Mouse (Mus musculus): Measurements from ENCODE around the gene Prkra. TPM values are rescaled to one million over a fixed set of nuclear protein-coding genes. Genes with fewer than 3 reads are reported as not detected.

Gene Prkra
- polyA plus RNA-seq (2012; rRNA removed) = 3.9 and 6.5 TPM in 2 replicates
- polyA plus RNA-seq (2014; fragmentation: Nextera tagmentation; extraction: Ambion mirVana) = 6.5 and 9.6 TPM in 2 replicates

GRCm38 (mm10) chr2:76647883-76648570 is at the start of gene Prkra, which contains the start of gene Pjvk:
Gene Prkra (minus strand): TSS chr2:76648015.
Gene Pjvk (plus strand): TSS chr2:76648476.
- under 1% methylated on average over 41 of the region's 42 CpGs for WGBS (ENCODE audit: insufficient replicate concordance)
- H3K36me3 ChIP-seq (replicated peaks; ENCODE audit: control insufficient read depth, insufficient read depth, low read depth) = no peaks in the 10 kb centered on the region
- ATAC-seq (ENCODE audit: insufficient read depth) (peak; percentile 93), DNase-seq (ENCODE audit: low read depth in 3 of 3, low spot score in 3 of 3) (peak; percentile 85 to 89 (median 87))
- TF ChIP-seq EP300 (IDR thresholded peaks at IDR 0.05; ENCODE audit: low read depth) = no peak
- TF ChIP-seq CTCF (IDR thresholded peaks at IDR 0.05; ENCODE audit: low read depth) = no peak
- H3K27ac ChIP-seq = peak within 1 kb of the TSS; percentile 1; the same call in 1 of the 2 replicates
- peak within 1 kb of the TSS; percentile 58 to 78 for H3K4me3 ChIP-seq (ENCODE audit: insufficient read depth in 1 of 2, low read depth in 2 of 2, low read length in 2 of 2)
- peak within 1 kb of the TSS; percentile 78 for H3K4me2 ChIP-seq (ENCODE audit: low read depth)
- no peaks in the 10 kb centered on the region for H3K9me3 ChIP-seq (ENCODE audit: control insufficient read depth, low read length)
- H3K27me3 ChIP-seq (ENCODE audit: control insufficient read depth, insufficient read depth, low read length) = no peaks in the 10 kb centered on the region
- H3K4me1 ChIP-seq (replicated peaks; ENCODE audit: control insufficient read depth in 2 of 2, insufficient read depth in 2 of 2, low read length in 1 of 2) = peaks cover 3 to 14% of the 10 kb centered on the region in 2 experiments; a peak in 3 of 4 replicates
- peak within 1 kb of the TSS; percentile 57 for H3K9ac ChIP-seq (replicated peaks)

GRCm38 (mm10) chr2:76695290-76695689 is 47.5 kb upstream of the Prkra start:
- ATAC-seq (ENCODE audit: insufficient read depth) (no peak), DNase-seq (ENCODE audit: low read depth in 3 of 3, low spot score in 3 of 3) (no peak)
- WGBS (ENCODE audit: insufficient replicate concordance) = 46% methylated on average over 6 of the region's 6 CpGs

GRCm38 (mm10) chr2:76693765-76694164 is 46.0 kb upstream of the Prkra start:
- Histone ChIP-seq H3K4me2 (ENCODE audit: low read depth) (no peak overlapping the region), H3K9ac (replicated peaks) (no peak overlapping the region), H3K36me3 (replicated peaks; ENCODE audit: control insufficient read depth, insufficient read depth, low read depth) (peaks cover 10% of the 10 kb centered on the region), H3K9me3 (ENCODE audit: control insufficient read depth, low read length) (no peaks in the 10 kb centered on the region), H3K27ac (no peak overlapping the region), H3K27me3 (ENCODE audit: control insufficient read depth, insufficient read depth, low read length) (no peaks in the 10 kb centered on the region), H3K4me3 (ENCODE audit: insufficient read depth in 1 of 2, low read depth in 2 of 2, low read length in 2 of 2) (no peak overlapping the region), H3K4me1 (replicated peaks; ENCODE audit: control insufficient read depth in 2 of 2, insufficient read depth in 2 of 2, low read length in 1 of 2) (no peaks in the 10 kb centered on the region)
- DNase-seq (ENCODE audit: low read depth in 3 of 3, low spot score in 3 of 3) (no peak), ATAC-seq (ENCODE audit: insufficient read depth) (no peak)
- TF ChIP-seq EP300 (IDR thresholded peaks at IDR 0.05; ENCODE audit: low read depth) = no peak
- TF ChIP-seq CTCF (IDR thresholded peaks at IDR 0.05; ENCODE audit: low read depth) = no peak
- 70% methylated on average over 5 of the region's 5 CpGs for WGBS (ENCODE audit: insufficient replicate concordance)

More at GRCm38 (mm10) chr2:76695290-76695689, 47.5 kb upstream of the Prkra start:
- no peak overlapping the region for H3K27ac ChIP-seq
- H3K36me3 ChIP-seq (replicated peaks; ENCODE audit: control insufficient read depth, insufficient read depth, low read depth) = peaks cover 10% of the 10 kb centered on the region
- no peaks in the 10 kb centered on the region for H3K4me1 ChIP-seq (replicated peaks; ENCODE audit: control insufficient read depth in 2 of 2, insufficient read depth in 2 of 2, low read length in 1 of 2)
- H3K27me3 ChIP-seq (ENCODE audit: control insufficient read depth, insufficient read depth, low read length) = no peaks in the 10 kb centered on the region
- no peaks in the 10 kb centered on the region for H3K9me3 ChIP-seq (ENCODE audit: control insufficient read depth, low read length)
- no peak for TF ChIP-seq CTCF (IDR thresholded peaks at IDR 0.05; ENCODE audit: low read depth)
- TF ChIP-seq EP300 (IDR thresholded peaks at IDR 0.05; ENCODE audit: low read depth) = no peak
- no peak overlapping the region for H3K9ac ChIP-seq (replicated peaks)
- no peak overlapping the region for H3K4me3 ChIP-seq (ENCODE audit: insufficient read depth in 1 of 2, low read depth in 2 of 2, low read length in 2 of 2)
- no peak overlapping the region for H3K4me2 ChIP-seq (ENCODE audit: low read depth)

- no peak overlapping the region for H3K9ac ChIP-seq (replicated peaks)
- H3K4me2 ChIP-seq (ENCODE audit: low read depth) = no peak overlapping the region
- peaks cover 0 to 4% of the 10 kb centered on the region in 2 experiments; a peak in 1 of 4 replicates for H3K4me1 ChIP-seq (replicated peaks; ENCODE audit: control insufficient read depth in 2 of 2, insufficient read depth in 2 of 2, low read length in 1 of 2)
- H3K27me3 ChIP-seq (ENCODE audit: control insufficient read depth, insufficient read depth, low read length) = no peaks in the 10 kb centered on the region
- ATAC-seq (ENCODE audit: insufficient read depth) (no peak), DNase-seq (ENCODE audit: low read depth in 3 of 3, low spot score in 3 of 3) (no peak)
- TF ChIP-seq EP300 (IDR thresholded peaks at IDR 0.05; ENCODE audit: low read depth) (no peak), CTCF (IDR thresholded peaks at IDR 0.05; ENCODE audit: low read depth) (no peak)
- WGBS (ENCODE audit: insufficient replicate concordance) = 48% methylated on average over 12 of the region's 12 CpGs
- H3K36me3 ChIP-seq (replicated peaks; ENCODE audit: control insufficient read depth, insufficient read depth, low read depth) = peaks cover 14% of the 10 kb centered on the region
- H3K27ac ChIP-seq = no peak overlapping the region
- H3K9me3 ChIP-seq (ENCODE audit: control insufficient read depth, low read length) = no peaks in the 10 kb centered on the region
- no peak overlapping the region for H3K4me3 ChIP-seq (ENCODE audit: insufficient read depth in 1 of 2, low read depth in 2 of 2, low read length in 2 of 2)
These were observed 42.8 kb upstream of the Prkra start for GRCm38 (mm10) chr2:76690436-76691204.

- ATAC-seq (ENCODE audit: insufficient read depth) (0 out of 2 replicates have a peak, but pooled peaks have one; percentile 39), DNase-seq (ENCODE audit: low read depth in 3 of 3, low spot score in 3 of 3) (no peak)
- Histone ChIP-seq H3K9me3 (ENCODE audit: control insufficient read depth, low read length) (no peaks in the 10 kb centered on the region), H3K4me3 (ENCODE audit: insufficient read depth in 1 of 2, low read depth in 2 of 2, low read length in 2 of 2) (no peak overlapping the region), H3K36me3 (replicated peaks; ENCODE audit: control insufficient read depth, insufficient read depth, low read depth) (peaks cover 14% of the 10 kb centered on the region), H3K27me3 (ENCODE audit: control insufficient read depth, insufficient read depth, low read length) (no peaks in the 10 kb centered on the region), H3K4me2 (ENCODE audit: low read depth) (no peak overlapping the region), H3K27ac (no peak overlapping the region), H3K9ac (replicated peaks) (no peak overlapping the region), H3K4me1 (replicated peaks; ENCODE audit: control insufficient read depth in 2 of 2, insufficient read depth in 2 of 2, low read length in 1 of 2) (peaks cover 0 to 4% of the 10 kb centered on the region in 2 experiments; a peak in 1 of 4 replicates)
- 34% methylated on average over 7 of the region's 7 CpGs for WGBS (ENCODE audit: insufficient replicate concordance)
- TF ChIP-seq EP300 (IDR thresholded peaks at IDR 0.05; ENCODE audit: low read depth) (no peak), CTCF (IDR thresholded peaks at IDR 0.05; ENCODE audit: low read depth) (no peak)
These were observed 40.3 kb upstream of the Prkra start for GRCm38 (mm10) chr2:76688162-76688561.
